Mouse (Mus musculus): ENCODE measurements around the gene Tagln. TPM values are rescaled to one million over a fixed set of nuclear protein-coding genes. Genes with fewer than 3 reads are reported as not detected.

Gene Tagln
- polyA plus RNA-seq, 1 experiment, result 17.2 TPM

- Histone ChIP-seq H3K27ac (replicated peaks; ENCODE audit: low read depth, low read length) (no peak overlapping the region), H3K4me3 (ENCODE audit: insufficient read depth, low read depth, low read length) (no peak overlapping the region), H3K4me1 (ENCODE audit: control insufficient read depth, insufficient read depth, insufficient read length, low read length) (no peaks in the 10 kb centered on the region)
Measured at GRCm38 (mm10) chr9:45938952-45939637, 3.2 kb upstream of the Tagln start.

GRCm38 (mm10) chr9:45938088-45938487 lies 2.2 kb upstream of the Tagln start:
- Histone ChIP-seq H3K4me3 (ENCODE audit: insufficient read depth, low read depth, low read length) (no peak overlapping the region), H3K27ac (replicated peaks; ENCODE audit: low read depth, low read length) (no peak overlapping the region), H3K4me1 (ENCODE audit: control insufficient read depth, insufficient read depth, insufficient read length, low read length) (no peaks in the 10 kb centered on the region)

- Histone ChIP-seq H3K4me3 (ENCODE audit: insufficient read depth, low read depth, low read length) (no peak overlapping the region), H3K27ac (replicated peaks; ENCODE audit: low read depth, low read length) (no peak overlapping the region), H3K4me1 (ENCODE audit: control insufficient read depth, insufficient read depth, insufficient read length, low read length) (peaks cover 4% of the 10 kb centered on the region; the same call in 1 of the 2 replicates)
Measured at GRCm38 (mm10) chr9:45936883-45937282, 1.0 kb upstream of the Tagln start.

- Histone ChIP-seq H3K4me1 (ENCODE audit: control insufficient read depth, insufficient read depth, insufficient read length, low read length) (peaks cover 9% of the 10 kb centered on the region), H3K4me3 (ENCODE audit: insufficient read depth, low read depth, low read length) (no peak overlapping the region), H3K27ac (replicated peaks; ENCODE audit: low read depth, low read length) (peak overlapping the region; percentile 43)
Measured at GRCm38 (mm10) chr9:45932571-45933415, 3.1 kb downstream of the Tagln start.

GRCm38 (mm10) chr9:45931958-45932357 lies 3.9 kb downstream of the Tagln start:
- peak overlapping the region; percentile 43; the same call in 1 of the 2 replicates for H3K27ac ChIP-seq (replicated peaks; ENCODE audit: low read depth, low read length)
- H3K4me3 ChIP-seq (ENCODE audit: insufficient read depth, low read depth, low read length), result no peak overlapping the region
- H3K4me1 ChIP-seq (ENCODE audit: control insufficient read depth, insufficient read depth, insufficient read length, low read length), result peaks cover 9% of the 10 kb centered on the region

GRCm38 (mm10) chr9:45929285-45929684 lies 6.6 kb downstream of the Tagln start:
- Histone ChIP-seq H3K27ac (replicated peaks; ENCODE audit: low read depth, low read length) (no peak overlapping the region), H3K4me3 (ENCODE audit: insufficient read depth, low read depth, low read length) (no peak overlapping the region), H3K4me1 (ENCODE audit: control insufficient read depth, insufficient read depth, insufficient read length, low read length) (peaks cover 9% of the 10 kb centered on the region)

- Histone ChIP-seq H3K4me1 (ENCODE audit: control insufficient read depth, insufficient read depth, insufficient read length, low read length) (peaks cover 6% of the 10 kb centered on the region; the same call in 1 of the 2 replicates), H3K4me3 (ENCODE audit: insufficient read depth, low read depth, low read length) (no peak overlapping the region), H3K27ac (replicated peaks; ENCODE audit: low read depth, low read length) (peak overlapping the region; percentile 68)
Measured at GRCm38 (mm10) chr9:45919895-45920294, 16.0 kb downstream of the Tagln start.

GRCm38 (mm10) chr9:45917041-45917934 lies 18.6 kb downstream of the Tagln start:
- no peak overlapping the region for H3K4me3 ChIP-seq (ENCODE audit: insufficient read depth, low read depth, low read length)
- peak overlapping the region; percentile 62 for H3K27ac ChIP-seq (replicated peaks; ENCODE audit: low read depth, low read length)
- peaks cover 6% of the 10 kb centered on the region; the same call in 1 of the 2 replicates for H3K4me1 ChIP-seq (ENCODE audit: control insufficient read depth, insufficient read depth, insufficient read length, low read length)

GRCm38 (mm10) chr9:45915659-45916058 lies 20.2 kb downstream of the Tagln start:
- no peak overlapping the region for H3K27ac ChIP-seq (replicated peaks; ENCODE audit: low read depth, low read length)
- no peak overlapping the region for H3K4me3 ChIP-seq (ENCODE audit: insufficient read depth, low read depth, low read length)
- peaks cover 6% of the 10 kb centered on the region; the same call in 1 of the 2 replicates for H3K4me1 ChIP-seq (ENCODE audit: control insufficient read depth, insufficient read depth, insufficient read length, low read length)

GRCm38 (mm10) chr9:45911673-45912072 lies 24.2 kb downstream of the Tagln start:
- H3K4me1 ChIP-seq (ENCODE audit: control insufficient read depth, insufficient read depth, insufficient read length, low read length), result peaks cover 4% of the 10 kb centered on the region; the same call in 1 of the 2 replicates
- H3K4me3 ChIP-seq (ENCODE audit: insufficient read depth, low read depth, low read length), result no peak overlapping the region
- no peak overlapping the region for H3K27ac ChIP-seq (replicated peaks; ENCODE audit: low read depth, low read length)

GRCm38 (mm10) chr9:45910995-45911394 lies 24.9 kb downstream of the Tagln start:
- Histone ChIP-seq H3K27ac (replicated peaks; ENCODE audit: low read depth, low read length) (no peak overlapping the region), H3K4me3 (ENCODE audit: insufficient read depth, low read depth, low read length) (no peak overlapping the region)

GRCm38 (mm10) chr9:45907078-45907428 lies 28.8 kb downstream of the Tagln start:
- Histone ChIP-seq H3K4me1 (ENCODE audit: control insufficient read depth, insufficient read depth, insufficient read length, low read length) (peaks cover 4% of the 10 kb centered on the region; the same call in 1 of the 2 replicates), H3K27ac (replicated peaks; ENCODE audit: low read depth, low read length) (peak overlapping the region; percentile 80), H3K4me3 (ENCODE audit: insufficient read depth, low read depth, low read length) (peak overlapping the region; percentile 98)

More at GRCm38 (mm10) chr9:45910995-45911394, 24.9 kb downstream of the Tagln start:
- H3K4me1 ChIP-seq (ENCODE audit: control insufficient read depth, insufficient read depth, insufficient read length, low read length), result peaks cover 4% of the 10 kb centered on the region; the same call in 1 of the 2 replicates

GRCm38 (mm10) chr9:45906355-45907077 lies 29.3 kb downstream of the Tagln start, which contains the start of the genes Pcsk7 and Rnf214:
TSS of gene Pcsk7 (plus strand) at chr9:45906497.
TSS of gene Rnf214 (minus strand) at chr9:45906911.
- peak within 1 kb of the TSS; percentile 100 for H3K27ac ChIP-seq (replicated peaks; ENCODE audit: low read depth, low read length)
- peak within 1 kb of the TSS; percentile 98 for H3K4me3 ChIP-seq (ENCODE audit: insufficient read depth, low read depth, low read length)
- peaks cover 4% of the 10 kb centered on the region; the same call in 1 of the 2 replicates for H3K4me1 ChIP-seq (ENCODE audit: control insufficient read depth, insufficient read depth, insufficient read length, low read length)

- Histone ChIP-seq H3K4me1 (ENCODE audit: control insufficient read depth, insufficient read depth, insufficient read length, low read length) (peaks cover 4% of the 10 kb centered on the region; the same call in 1 of the 2 replicates), H3K4me3 (ENCODE audit: insufficient read depth, low read depth, low read length) (peak overlapping the region; percentile 72), H3K27ac (replicated peaks; ENCODE audit: low read depth, low read length) (peak overlapping the region; percentile 15; the same call in 1 of the 2 replicates)
Measured at GRCm38 (mm10) chr9:45905811-45906237, 30.0 kb downstream of the Tagln start.
